Mouse (Mus musculus): ENCODE data around the gene Oip5. TPM values are rescaled to one million over a fixed set of nuclear protein-coding genes. Genes with fewer than 3 reads are reported as not detected.
A peak's percentile ranks its signal among the peaks of the same experiment; 100 is the strongest.
"Not testable (repeated sequence)": the region's sequence is repeated elsewhere in the genome, so short reads cannot be mapped to it uniquely, and the experiment has no call there.

Gene Oip5
- 0.38 and 0.75 TPM in 2 replicates for polyA plus RNA-seq (2012; rRNA removed)

- H3K36me3 ChIP-seq (ENCODE audit: control insufficient read depth, insufficient read depth, low read length) = no peaks in the 10 kb centered on the region
- no peak within 1 kb of the TSS for H3K27ac ChIP-seq (ENCODE audit: insufficient read depth, low read depth, low read length)
- H3K4me1 ChIP-seq (ENCODE audit: control insufficient read depth, insufficient read depth, low read length) = peaks cover 11% of the 10 kb centered on the region
- peak; percentile 97 for DNase-seq
- H3K27me3 ChIP-seq (replicated peaks; ENCODE audit: control insufficient read depth, insufficient read depth, low read length) = no peaks in the 10 kb centered on the region
- peak within 1 kb of the TSS; percentile 90 for H3K4me3 ChIP-seq (ENCODE audit: insufficient read depth, low read depth, low read length)
- under 1% methylated on average over 55 of the region's 55 CpGs for WGBS
- TF ChIP-seq CTCF (conservative IDR thresholded peaks at IDR 0.05; ENCODE audit: insufficient read depth, insufficient read length, low read depth, low read length) = no peak
- no peak for TF ChIP-seq POLR2A (IDR thresholded peaks at IDR 0.05; ENCODE audit: low read depth, low read length)
Observed at GRCm38 (mm10) chr2:119618199-119618982, at the start of gene Oip5, which contains the start of gene Nusap1. Gene Oip5 (minus strand): TSS chr2:119618469. Gene Nusap1 (plus strand): TSS chr2:119618298.

- H3K27ac ChIP-seq (ENCODE audit: insufficient read depth, low read depth, low read length); H3K4me1 ChIP-seq (ENCODE audit: control insufficient read depth, insufficient read depth, low read length); DNase-seq; H3K36me3 ChIP-seq (ENCODE audit: control insufficient read depth, insufficient read depth, low read length); H3K4me3 ChIP-seq (ENCODE audit: insufficient read depth, low read depth, low read length); H3K27me3 ChIP-seq (replicated peaks; ENCODE audit: control insufficient read depth, insufficient read depth, low read length): not testable (repeated sequence)
- 65% methylated on average over 21 of the region's 23 CpGs for WGBS
Observed at GRCm38 (mm10) chr2:119665744-119666143, 47.5 kb upstream of the Oip5 start.

GRCm38 (mm10) chr2:119662220-119663182 is 44.2 kb upstream of the Oip5 start, which contains the start of gene Ndufaf1:
Gene Ndufaf1 (minus strand): TSS chr2:119662827.
- Histone ChIP-seq H3K36me3 (ENCODE audit: control insufficient read depth, insufficient read depth, low read length) (no peaks in the 10 kb centered on the region; the same call in 1 of the 2 replicates), H3K4me1 (ENCODE audit: control insufficient read depth, insufficient read depth, low read length) (no peaks in the 10 kb centered on the region; the same call in 1 of the 2 replicates), H3K27ac (ENCODE audit: insufficient read depth, low read depth, low read length) (peak within 1 kb of the TSS; percentile 82), H3K27me3 (replicated peaks; ENCODE audit: control insufficient read depth, insufficient read depth, low read length) (no peaks in the 10 kb centered on the region), H3K4me3 (ENCODE audit: insufficient read depth, low read depth, low read length) (peak within 1 kb of the TSS; percentile 100)
- TF ChIP-seq CTCF (conservative IDR thresholded peaks at IDR 0.05; ENCODE audit: insufficient read depth, insufficient read length, low read depth, low read length) (no peak), POLR2A (IDR thresholded peaks at IDR 0.05; ENCODE audit: low read depth, low read length) (no peak)
- peak; percentile 90 for DNase-seq
- WGBS = 1% methylated on average over 44 of the region's 44 CpGs

GRCm38 (mm10) chr2:119644254-119644653 is 26.0 kb upstream of the Oip5 start:
- Histone ChIP-seq H3K27ac (ENCODE audit: insufficient read depth, low read depth, low read length) (no peak overlapping the region), H3K36me3 (ENCODE audit: control insufficient read depth, insufficient read depth, low read length) (no peaks in the 10 kb centered on the region), H3K4me3 (ENCODE audit: insufficient read depth, low read depth, low read length) (no peak overlapping the region), H3K27me3 (replicated peaks; ENCODE audit: control insufficient read depth, insufficient read depth, low read length) (no peaks in the 10 kb centered on the region), H3K4me1 (ENCODE audit: control insufficient read depth, insufficient read depth, low read length) (no peaks in the 10 kb centered on the region)
- DNase-seq = no peak
- 89% methylated on average over 5 of the region's 5 CpGs for WGBS
- TF ChIP-seq CTCF (conservative IDR thresholded peaks at IDR 0.05; ENCODE audit: insufficient read depth, insufficient read length, low read depth, low read length) (no peak), POLR2A (IDR thresholded peaks at IDR 0.05; ENCODE audit: low read depth, low read length) (no peak)

- WGBS = 98% methylated on average over 5 of the region's 5 CpGs
Observed at GRCm38 (mm10) chr2:119641214-119641912, 23.1 kb upstream of the Oip5 start.

GRCm38 (mm10) chr2:119636781-119637180 is 18.5 kb upstream of the Oip5 start:
- no peak for DNase-seq

More at GRCm38 (mm10) chr2:119641214-119641912, 23.1 kb upstream of the Oip5 start:
- H3K4me1 ChIP-seq (ENCODE audit: control insufficient read depth, insufficient read depth, low read length) = no peaks in the 10 kb centered on the region
- H3K4me3 ChIP-seq (ENCODE audit: insufficient read depth, low read depth, low read length) = no peak overlapping the region
- H3K27me3 ChIP-seq (replicated peaks; ENCODE audit: control insufficient read depth, insufficient read depth, low read length) = no peaks in the 10 kb centered on the region
- no peak overlapping the region for H3K27ac ChIP-seq (ENCODE audit: insufficient read depth, low read depth, low read length)
- no peaks in the 10 kb centered on the region for H3K36me3 ChIP-seq (ENCODE audit: control insufficient read depth, insufficient read depth, low read length)
- DNase-seq = no peak
- TF ChIP-seq POLR2A (IDR thresholded peaks at IDR 0.05; ENCODE audit: low read depth, low read length) (no peak), CTCF (conservative IDR thresholded peaks at IDR 0.05; ENCODE audit: insufficient read depth, insufficient read length, low read depth, low read length) (no peak)

More at GRCm38 (mm10) chr2:119636781-119637180, 18.5 kb upstream of the Oip5 start:
- H3K36me3 ChIP-seq (ENCODE audit: control insufficient read depth, insufficient read depth, low read length) = no peaks in the 10 kb centered on the region
- no peaks in the 10 kb centered on the region for H3K4me1 ChIP-seq (ENCODE audit: control insufficient read depth, insufficient read depth, low read length)
- H3K27me3 ChIP-seq (replicated peaks; ENCODE audit: control insufficient read depth, insufficient read depth, low read length) = no peaks in the 10 kb centered on the region
- 93% methylated on average over 1 of the region's 1 CpGs for WGBS
- H3K27ac ChIP-seq (ENCODE audit: insufficient read depth, low read depth, low read length) = no peak overlapping the region
- TF ChIP-seq POLR2A (IDR thresholded peaks at IDR 0.05; ENCODE audit: low read depth, low read length) (no peak), CTCF (conservative IDR thresholded peaks at IDR 0.05; ENCODE audit: insufficient read depth, insufficient read length, low read depth, low read length) (no peak)
- H3K4me3 ChIP-seq (ENCODE audit: insufficient read depth, low read depth, low read length) = no peak overlapping the region
